Mouse (Mus musculus) G1E (cell line): Measurements from ENCODE around the gene Lrrc57.

Source experiments
- CTCF ChIP-seq: IDR thresholded peaks from 2 replicates; pipeline ENCODE4 v1.5.1; 2012; ENCODE audit warnings: low read depth, low read length, inconsistent platforms, mixed read lengths
- GATA1 ChIP-seq: IDR thresholded peaks from 2 replicates; pipeline ENCODE4 v1.6.1; 2012; ENCODE audit warnings: borderline replicate concordance, low read length, inconsistent platforms, mixed read lengths
- POLR2AphosphoS5 ChIP-seq: IDR thresholded peaks from 2 replicates; pipeline ENCODE4 v1.6.1; 2012; ENCODE audit warnings: low read depth, low read length, inconsistent platforms; ENCODE audit not compliant: insufficient replicate concordance
- TAL1 ChIP-seq: conservative IDR thresholded peaks from 2 replicates; pipeline ENCODE4 v1.6.1; 2012; ENCODE audit warnings: low read depth, low read length, inconsistent platforms, mixed read lengths

- TF ChIP-seq POLR2AphosphoS5 (no peak), CTCF (no peak), GATA1 (no peak), TAL1 (no peak)
Measured at GRCm38 (mm10) chr2:120640835-120641234, 31.5 kb upstream of the Lrrc57 start.
